Mouse (Mus musculus) liver, adult 2 months (tissue): ENCODE data around the gene Surf4. TPM values are rescaled to one million over a fixed set of nuclear protein-coding genes. Genes with fewer than 3 reads are reported as not detected.

Experiments used
- DNase-seq: peaks from one replicate; pipeline ENCODE4 v3.0.0-alpha.2; 2011; ENCODE audit warnings: low read depth, low spot score; ENCODE audit errors: extremely low read depth
- H3K27ac ChIP-seq: fragments of 200-500 bp; replicated peaks from 2 replicates; pipeline ENCODE4 v1.5.1; 2012; ENCODE audit warnings: low read depth, mild to moderate bottlenecking, control low read depth, inconsistent platforms, low read length; ENCODE audit not compliant: insufficient read depth
- H3K27me3 ChIP-seq: fragments of 200-500 bp; 2 replicates; pipeline ENCODE4 v1.6.1; 2012; ENCODE audit warnings: mild to moderate bottlenecking, moderate library complexity, low read length, inconsistent platforms; ENCODE audit not compliant: control insufficient read depth, insufficient read depth
- H3K36me3 ChIP-seq: fragments of 200-500 bp; 2 replicates; pipeline ENCODE4 v1.6.1; 2012; ENCODE audit warnings: low read length, inconsistent platforms; ENCODE audit not compliant: control insufficient read depth, insufficient read depth
- H3K4me1 ChIP-seq: fragments of 200-500 bp; 2 replicates; pipeline ENCODE4 v1.6.1; 2011; ENCODE audit warnings: low read length; ENCODE audit not compliant: control insufficient read depth, insufficient read depth
- H3K4me3 ChIP-seq: fragments of 200-500 bp; 2 replicates; pipeline ENCODE4 v1.5.1; 2011; ENCODE audit warnings: low read depth, mild to moderate bottlenecking, control low read depth, low read length, moderate library complexity; ENCODE audit not compliant: insufficient read depth
- H3K79me2 ChIP-seq: fragments of 200-500 bp; 2 replicates; pipeline ENCODE4 v1.6.1; 2012; ENCODE audit warnings: inconsistent platforms, mild to moderate bottlenecking, low read length, moderate library complexity; ENCODE audit not compliant: control insufficient read depth, insufficient read depth
- H3K9ac ChIP-seq: fragments of 200-500 bp; 2 replicates; pipeline ENCODE4 v1.6.1; 2012; ENCODE audit warnings: low read depth, mild to moderate bottlenecking, control low read depth, inconsistent platforms, low read length
- CTCF ChIP-seq: fragments of 200-500 bp; IDR thresholded peaks from 2 replicates; pipeline ENCODE4 v1.5.1; 2011; ENCODE audit warnings: low read depth, low read length, control low read depth
- POLR2A ChIP-seq: fragments of 200-500 bp; IDR thresholded peaks from 2 replicates; pipeline ENCODE4 v1.6.1; 2011; ENCODE audit warnings: low read length, control low read depth; ENCODE audit not compliant: insufficient read depth; ENCODE audit errors: extremely low read depth
- WGBS: fragments of 180-500 bp; shearing (Covaris S2); methylation state at CpG from one replicate; pipeline ENCODE4 v1.1.7; 2018; 5-methylcytosine and 5-hydroxymethylcytosine counted together
- polyA plus RNA-seq: library from polyadenylated mRNA; depleted of rRNA; stranded (reverse); fragments of >200 nt; gene quantifications from 2 replicates; pipeline ENCODE4 v1.2.3, GENCODE M21; 2012
- total RNA-seq: library from RNA; depleted of rRNA; stranded (reverse); fragments of >200 nt; gene quantifications from 2 replicates; pipeline ENCODE4 v1.2.3, GENCODE M21; 2014

Surf4 gene
- total and polyA plus RNA-seq, 2 experiments, result 135 to 322 TPM

DNA sequence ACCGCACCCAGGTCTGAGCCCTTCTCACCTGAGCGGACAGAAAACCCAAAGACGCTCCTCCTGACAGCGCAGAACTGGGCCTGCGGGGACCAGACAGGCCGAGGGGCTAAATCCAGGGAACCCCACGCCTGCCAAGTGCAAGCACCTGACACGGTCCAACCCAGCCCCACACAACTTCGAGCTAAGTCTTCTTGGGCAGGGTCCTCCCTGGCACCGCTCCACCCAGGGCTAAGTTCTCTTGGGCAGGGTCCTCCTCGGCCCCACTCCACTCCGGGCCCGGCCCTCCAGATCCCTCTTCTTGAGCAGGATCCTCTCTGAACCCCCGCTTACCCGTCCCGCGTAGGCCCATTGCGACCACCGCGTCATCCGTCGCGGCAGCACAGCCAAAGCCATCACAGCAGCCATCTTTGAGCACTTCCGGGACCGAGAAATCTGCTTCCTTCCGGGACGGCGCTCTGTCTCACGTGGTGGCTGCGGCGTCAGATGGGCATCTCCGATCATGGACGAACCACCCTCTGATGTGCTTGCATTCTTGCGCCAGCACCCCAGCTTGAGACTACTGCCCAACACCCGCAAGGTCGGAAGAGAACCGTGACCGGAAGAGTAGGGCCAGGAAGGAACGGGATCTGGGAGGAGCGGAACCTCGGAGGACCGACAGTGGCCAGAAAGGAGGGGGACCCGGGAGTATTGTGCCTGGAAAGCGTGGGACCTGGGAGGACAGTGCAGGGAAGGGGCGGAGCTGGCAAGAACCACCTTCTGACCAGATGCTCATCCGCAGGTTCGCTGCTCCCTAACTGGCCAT, 17.6 kb downstream of the Surf4 start, which contains the start of the genes Surf2 and Surf1:
Gene Surf2 (plus strand): TSS at position 441 of the 802 bp plus-strand sequence.
Gene Surf1 (minus strand): TSS at position 604 of the 802 bp plus-strand sequence.
- Histone ChIP-seq H3K27ac (peak within 1 kb of the TSS; percentile 59), H3K79me2 (peaks cover 17% of the 10 kb centered on the region), H3K4me3 (peak within 1 kb of the TSS; percentile 66), H3K9ac (peak within 1 kb of the TSS; percentile 65), H3K36me3 (peaks cover 38% of the 10 kb centered on the region), H3K4me1 (peaks cover 31% of the 10 kb centered on the region), H3K27me3 (no peaks in the 10 kb centered on the region)
- 1% methylated on average over 47 of the region's 47 CpGs for WGBS
- TF ChIP-seq POLR2A (0 out of 2 replicates have a peak, but pooled peaks have one; percentile 49), CTCF (no peak)
- peak; percentile 85 for DNase-seq

GRCm38 (mm10) chr2:26914148-26914941, 19.4 kb downstream of the Surf4 start:
- Histone ChIP-seq H3K27ac (no peak overlapping the region), H3K4me3 (no peak overlapping the region), H3K27me3 (no peaks in the 10 kb centered on the region), H3K4me1 (peaks cover 29% of the 10 kb centered on the region), H3K79me2 (peaks cover 18% of the 10 kb centered on the region), H3K9ac (no peak overlapping the region), H3K36me3 (peaks cover 28% of the 10 kb centered on the region)
- no peak for TF ChIP-seq CTCF
- no peak for TF ChIP-seq POLR2A
- no peak for DNase-seq
- 63% methylated on average over 8 of the region's 8 CpGs for WGBS

DNA sequence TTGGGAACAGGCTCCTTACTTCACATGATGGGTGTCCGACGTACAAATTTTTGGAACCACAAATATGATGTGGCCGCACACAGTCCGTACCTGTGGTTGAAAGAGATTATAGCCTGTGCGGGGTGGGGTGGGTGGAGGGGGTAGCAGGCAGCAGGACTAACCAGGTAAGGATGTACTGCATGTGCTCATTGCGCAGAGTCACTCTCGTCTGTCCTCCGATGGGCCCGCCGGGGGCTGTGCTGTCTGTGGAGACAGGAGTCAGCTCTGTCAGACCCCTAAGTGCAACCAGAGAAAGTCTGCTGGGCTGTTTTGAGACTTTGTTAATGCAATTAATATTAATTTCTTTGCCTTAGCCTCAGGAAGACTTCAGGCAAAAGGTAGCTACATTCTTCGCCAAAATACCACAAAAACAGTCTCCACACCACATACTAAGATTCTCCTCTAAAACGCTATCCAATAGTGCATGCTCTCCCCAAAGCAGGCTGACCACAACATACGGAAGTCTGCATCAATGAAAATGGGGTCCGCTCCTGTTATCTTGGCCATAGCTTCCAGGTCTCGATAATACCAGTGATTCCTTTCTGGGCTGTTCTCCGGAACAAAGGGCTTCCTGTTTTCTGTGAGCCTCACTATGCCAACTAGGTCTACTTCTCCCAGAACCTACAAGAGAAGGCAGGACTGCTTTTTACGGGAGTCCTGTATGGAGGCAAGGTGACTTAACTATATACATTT, 20.1 kb downstream of the Surf4 start:
- 85% methylated on average over 17 of the region's 17 CpGs for WGBS
- no peak overlapping the region for H3K4me3 ChIP-seq

DNA sequence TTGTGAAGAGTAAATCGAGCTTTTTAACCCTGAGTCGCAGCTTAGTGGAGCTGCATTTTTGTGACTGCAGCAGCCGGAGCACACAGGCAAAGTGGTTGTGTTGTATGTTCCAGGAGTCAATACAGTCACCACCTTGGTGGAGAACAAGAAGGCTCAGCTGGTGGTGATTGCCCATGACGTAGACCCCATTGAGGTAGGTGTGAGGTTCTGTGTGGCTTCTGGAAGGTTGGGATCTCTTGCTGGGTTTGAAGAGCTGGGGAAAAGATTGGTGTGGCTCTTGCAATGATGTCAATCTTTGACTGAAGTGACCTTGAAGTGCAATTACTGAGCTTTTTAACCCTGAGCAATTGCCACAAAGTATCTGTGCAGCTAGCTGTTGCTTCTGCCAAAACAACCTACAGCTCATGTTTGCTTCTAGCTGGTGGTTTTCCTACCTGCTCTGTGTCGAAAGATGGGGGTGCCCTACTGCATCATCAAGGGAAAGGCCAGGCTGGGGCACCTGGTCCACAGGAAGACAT, 21.4 kb downstream of the Surf4 start:
- Histone ChIP-seq H3K36me3 (peaks cover 20% of the 10 kb centered on the region), H3K9ac (peak overlapping the region; percentile 94), H3K27me3 (no peaks in the 10 kb centered on the region), H3K79me2 (peaks cover 23% of the 10 kb centered on the region), H3K27ac (no peak overlapping the region), H3K4me1 (peaks cover 27% of the 10 kb centered on the region), H3K4me3 (no peak overlapping the region)
- TF ChIP-seq POLR2A, result no peak
- no peak for TF ChIP-seq CTCF
- WGBS, result 57% methylated on average over 5 of the region's 5 CpGs
- no peak for DNase-seq

More for the DNA sequence above, 20.1 kb downstream of the Surf4 start:
- H3K36me3 ChIP-seq, result peaks cover 20% of the 10 kb centered on the region
- no peak overlapping the region for H3K27ac ChIP-seq
- peaks cover 25% of the 10 kb centered on the region for H3K79me2 ChIP-seq
- DNase-seq, result no peak
- no peak overlapping the region for H3K9ac ChIP-seq
- no peaks in the 10 kb centered on the region for H3K27me3 ChIP-seq
- TF ChIP-seq POLR2A, result no peak
- no peak for TF ChIP-seq CTCF
- peaks cover 35% of the 10 kb centered on the region for H3K4me1 ChIP-seq

DNA sequence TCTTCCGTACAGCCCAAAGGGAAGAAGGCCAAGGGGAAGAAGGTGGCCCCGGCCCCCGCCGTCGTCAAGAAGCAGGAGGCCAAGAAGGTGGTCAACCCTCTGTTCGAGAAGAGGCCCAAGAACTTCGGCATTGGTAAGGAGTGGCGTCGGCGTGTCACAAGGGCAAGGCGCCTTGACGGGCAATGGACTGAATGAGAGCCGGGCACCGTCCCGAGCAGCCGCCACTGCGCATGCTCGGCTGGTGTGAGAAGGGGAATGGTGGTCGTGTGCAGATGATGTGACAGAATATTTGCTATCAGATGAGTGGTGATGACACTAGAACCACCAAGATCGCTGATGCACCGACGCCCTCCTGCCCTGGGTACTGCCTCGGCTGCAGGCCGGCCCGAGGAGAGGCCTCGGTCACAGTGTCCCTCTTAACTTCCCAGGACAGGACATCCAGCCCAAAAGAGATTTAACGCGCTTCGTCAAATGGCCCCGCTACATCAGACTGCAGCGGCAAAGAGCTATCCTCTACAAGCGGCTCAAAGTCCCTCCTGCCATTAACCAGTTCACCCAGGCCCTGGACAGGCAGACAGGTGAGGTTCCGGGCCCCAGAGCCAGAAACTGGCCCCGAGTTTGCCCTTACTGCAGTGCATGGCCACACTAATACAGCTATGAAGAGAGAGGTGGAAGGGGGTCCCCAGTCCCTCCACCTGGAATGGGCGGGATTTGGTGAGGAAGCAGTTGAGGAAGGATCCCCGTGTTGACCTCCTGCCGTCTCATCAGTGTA, 22.5 kb downstream of the Surf4 start:
- WGBS, result under 1% methylated on average over 37 of the region's 37 CpGs
- H3K4me1 ChIP-seq, result peaks cover 21% of the 10 kb centered on the region
- peak overlapping the region; percentile 96 for H3K4me3 ChIP-seq
- peaks cover 20% of the 10 kb centered on the region for H3K36me3 ChIP-seq
- H3K79me2 ChIP-seq, result peaks cover 23% of the 10 kb centered on the region
- H3K27me3 ChIP-seq, result no peaks in the 10 kb centered on the region
- DNase-seq, result no peak
- H3K9ac ChIP-seq, result peak overlapping the region; percentile 94
- TF ChIP-seq POLR2A (no peak), CTCF (no peak)
- H3K27ac ChIP-seq, result peak overlapping the region; percentile 55
